8 mouse cellular contexts compared by ENCODE assay signal in genomic region chr7:121485266-121485665, GRCm38 (mm10).
DNase-seq lines count a peak whose midpoint lies in the region; ATAC-seq lines count a peak whose summit lies in the region.

No protein-coding gene starts in this region.

- H3K4me3 ChIP-seq in heart, embryonic 12.5 days, result no peak overlapping the region

- no peak for ATAC-seq in heart, embryonic 12.5 days (ENCODE audit: insufficient number of reproducible peaks, low FRiP score)

- no peaks in the 10 kb centered on the region for H3K4me1 ChIP-seq in heart, embryonic 12.5 days (replicated peaks)

- no peak overlapping the region for H3K9ac ChIP-seq in heart, embryonic 12.5 days

- no peak overlapping the region for H3K4me2 ChIP-seq in heart, embryonic 12.5 days

- H3K27ac ChIP-seq in heart, embryonic 12.5 days (ENCODE audit: poor library complexity, severe bottlenecking), result no peak overlapping the region

- no peaks in the 10 kb centered on the region for H3K9me3 ChIP-seq in heart, embryonic 12.5 days (replicated peaks)

- H3K27me3 ChIP-seq in heart, embryonic 12.5 days (replicated peaks), result no peaks in the 10 kb centered on the region

- 67% methylated on average over 2 of the region's 2 CpGs for WGBS in heart, embryonic 12.5 days

- H3K36me3 ChIP-seq in heart, embryonic 12.5 days, result no peaks in the 10 kb centered on the region

- peak; percentile 3 to 8 for DNase-seq in heart, adult 18-20 months
- peak; percentile 9 for DNase-seq in urinary bladder, postnatal 14 days (ENCODE audit: low spot score)
- DNase-seq in urinary bladder, postnatal 36 days (ENCODE audit: low spot score in 2 of 2), result no peak
- DNase-seq in layer of hippocampus, adult 18-20 months (ENCODE audit: low spot score in 2 of 2), result peak; percentile 19 to 69
- DNase-seq in right cerebral cortex, postnatal 25 days, result peak; percentile 49
- no peak for DNase-seq in natural killer cell, adult 2 months (ENCODE audit: low spot score in 2 of 2)
- no peak for DNase-seq in gastrocnemius, adult 8-10 months (ENCODE audit: low spot score in 2 of 2)

Comparison
In these comparisons a context has a peak if more than half of its experiments do, and no peak if none do; other contexts are left out.
1. DNase-seq: peak in heart, adult 18-20 months (2 of 2), urinary bladder, postnatal 14 days (single experiment), layer of hippocampus, adult 18-20 months (2 of 2) and right cerebral cortex, postnatal 25 days (single experiment); none in urinary bladder, postnatal 36 days (0 of 2), natural killer cell, adult 2 months (0 of 2) and gastrocnemius, adult 8-10 months (0 of 2).